Mouse (Mus musculus) CH12.LX (cell line): Measurements from ENCODE around the gene Trim15.

ENCODE experiments used
- BHLHE40 ChIP-seq: IDR thresholded peaks from 2 replicates; pipeline ENCODE4 v1.6.1; 2011; ENCODE audit warnings: mild to moderate bottlenecking, low read depth, low read length, improper control_type of control experiment
- CTCF ChIP-seq, 2 experiments: IDR thresholded peaks in 1 of 2; conservative IDR thresholded peaks in 1 of 2; 2 replicates each; pipeline ENCODE4 v1.5.1; 2011 to 2012; ENCODE audit warnings: low read depth in 2 of 2, low read length in 2 of 2, improper control_type of control experiment in 1 of 2, inconsistent platforms in 1 of 2, mild to moderate bottlenecking in 1 of 2, moderate library complexity in 1 of 2
- ETS1 ChIP-seq: conservative IDR thresholded peaks from 2 replicates; pipeline ENCODE4 v1.6.1; 2012; ENCODE audit warnings: low read depth, mild to moderate bottlenecking, inconsistent platforms, low read length, improper control_type of control experiment, moderate library complexity
- HCFC1 ChIP-seq: IDR thresholded peaks from 2 replicates; pipeline ENCODE4 v1.6.1; 2012; ENCODE audit warnings: low read depth, mild to moderate bottlenecking, inconsistent platforms, low read length, improper control_type of control experiment
- MAFK ChIP-seq: IDR thresholded peaks from 2 replicates; pipeline ENCODE4 v1.6.1; 2011; ENCODE audit warnings: low read length, improper control_type of control experiment; ENCODE audit not compliant: insufficient replicate concordance
- MAX ChIP-seq: IDR thresholded peaks from 2 replicates; pipeline ENCODE4 v1.6.1; 2011; ENCODE audit warnings: low read length, improper control_type of control experiment
- MAZ ChIP-seq: IDR thresholded peaks from 2 replicates; pipeline ENCODE4 v1.6.1; 2012; ENCODE audit warnings: low read depth, mild to moderate bottlenecking, inconsistent platforms, low read length, improper control_type of control experiment, moderate library complexity
- NRF1 ChIP-seq: IDR thresholded peaks from 2 replicates; pipeline ENCODE4 v1.6.1; 2014; ENCODE audit warnings: low read depth, mild to moderate bottlenecking, inconsistent platforms, low read length, improper control_type of control experiment, moderate library complexity
- POLR2A ChIP-seq: IDR thresholded peaks from 2 replicates; pipeline ENCODE4 v1.6.1; 2011; ENCODE audit warnings: low read depth, mild to moderate bottlenecking, improper control_type of control experiment, low read length
- TBP ChIP-seq: conservative IDR thresholded peaks from 2 replicates; pipeline ENCODE4 v1.6.1; 2011; ENCODE audit warnings: low read depth, low read length, improper control_type of control experiment
- ZKSCAN1 ChIP-seq: IDR thresholded peaks from 2 replicates; pipeline ENCODE4 v1.6.1; 2012; ENCODE audit warnings: low read depth, inconsistent platforms, low read length, improper control_type of control experiment, borderline replicate concordance
- ZMIZ1 ChIP-seq: IDR thresholded peaks from 2 replicates; pipeline ENCODE4 v1.6.1; 2012; ENCODE audit warnings: low read depth, mild to moderate bottlenecking, inconsistent platforms, low read length, improper control_type of control experiment

DNA sequence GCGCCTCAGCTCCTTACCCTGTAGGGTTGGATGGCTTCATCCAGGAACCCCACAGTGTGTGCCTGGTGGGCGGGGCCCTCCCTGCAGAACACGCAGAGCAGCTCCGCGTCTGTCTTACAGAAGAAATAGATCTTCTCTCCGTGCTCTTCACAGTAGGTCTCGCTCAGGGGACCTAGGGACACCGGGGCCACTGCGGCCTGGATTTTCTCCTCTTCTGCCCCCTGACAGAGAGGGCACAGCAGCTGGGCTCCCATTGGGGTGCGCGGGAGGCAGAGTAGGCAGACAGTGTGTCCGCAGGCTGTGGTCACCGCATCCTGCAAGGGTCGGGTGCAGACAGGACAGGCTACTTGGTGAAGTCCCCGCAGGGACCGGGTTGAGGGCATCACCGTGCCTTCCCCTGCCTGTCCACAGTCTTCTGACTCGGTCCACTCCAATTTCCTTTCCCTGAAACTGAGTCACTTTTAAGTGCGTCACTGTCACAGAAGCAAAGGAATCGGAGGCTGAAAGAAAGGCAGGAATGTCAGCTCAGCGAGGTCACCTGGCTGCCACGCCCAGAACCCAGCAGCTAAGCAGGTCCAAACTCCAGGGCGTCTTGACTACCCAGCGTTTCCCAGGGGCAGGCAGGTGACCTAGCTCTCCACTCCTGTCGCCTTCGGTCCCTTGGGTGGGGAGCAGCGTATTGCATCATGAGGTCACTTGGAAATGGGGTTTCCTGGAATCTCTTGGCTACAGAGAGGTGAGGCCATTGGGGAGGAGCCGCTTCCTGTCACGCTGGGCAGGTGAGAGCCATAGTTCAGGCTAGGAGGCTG is at the start of gene Trim15:
- TF ChIP-seq ZMIZ1 (no peak), CTCF (conservative IDR thresholded peaks at IDR 0.05 in 1 of 2, IDR thresholded peaks at IDR 0.05 in 1 of 2; ENCODE audit: low read depth in 2 of 2, low read length in 2 of 2) (no peak), MAFK (no peak), MAZ (no peak), TBP (no peak), HCFC1 (no peak), BHLHE40 (no peak), NRF1 (no peak), POLR2A (no peak), MAX (no peak), ZKSCAN1 (no peak), ETS1 (no peak)
